10 mouse cellular contexts compared by ENCODE assay signal in genomic region chr10:63056966-63057750, GRCm38 (mm10). TPM values are rescaled to one million over a fixed set of nuclear protein-coding genes. Genes with fewer than 3 reads are reported as not detected.
A peak's percentile ranks its signal among the peaks of the same experiment; 100 is the strongest.
DNase-seq lines count a peak whose midpoint lies in the region; ATAC-seq lines count a peak whose summit lies in the region.
"Had no signal": no experiment of that assay in that cellular context is flagged by ENCODE, and none has a peak within 500 bp of the region (broad histone marks: within the 10 kb centered on the region; RNA-seq: fewer than 3 reads in every experiment).

No protein-coding gene starts in this region.

- H3K4me1 ChIP-seq in midbrain, embryonic 10.5 days = peaks cover 17% of the 10 kb centered on the region
- H3K4me1 ChIP-seq in midbrain, embryonic 16.5 days (ENCODE audit: control insufficient read depth, insufficient read depth, low read length) = no peaks in the 10 kb centered on the region
- H3K4me1 ChIP-seq in heart, embryonic 16.5 days (ENCODE audit: control insufficient read depth, insufficient read depth, low read length) = peaks cover 7% of the 10 kb centered on the region

- H3K27me3 ChIP-seq in midbrain, embryonic 10.5 days (ENCODE audit: low read depth, poor library complexity, severe bottlenecking) = no peaks in the 10 kb centered on the region
- no peaks in the 10 kb centered on the region for H3K27me3 ChIP-seq in midbrain, embryonic 16.5 days (ENCODE audit: control insufficient read depth, insufficient read depth, low read depth, low read length)
- H3K27me3 ChIP-seq in heart, embryonic 16.5 days (ENCODE audit: control insufficient read depth, insufficient read depth, low read length) = no peaks in the 10 kb centered on the region

- no peaks in the 10 kb centered on the region for H3K36me3 ChIP-seq in midbrain, embryonic 10.5 days
- H3K36me3 ChIP-seq in midbrain, embryonic 16.5 days (ENCODE audit: control insufficient read depth, insufficient read depth, low read length) = no peaks in the 10 kb centered on the region
- no peaks in the 10 kb centered on the region for H3K36me3 ChIP-seq in heart, embryonic 16.5 days (ENCODE audit: control insufficient read depth, insufficient read depth)

- no peaks in the 10 kb centered on the region for H3K9me3 ChIP-seq in midbrain, embryonic 10.5 days (replicated peaks)
- H3K9me3 ChIP-seq in midbrain, embryonic 16.5 days (replicated peaks; ENCODE audit: control insufficient read depth, low read length, poor library complexity, severe bottlenecking) = no peaks in the 10 kb centered on the region
- no peaks in the 10 kb centered on the region for H3K9me3 ChIP-seq in heart, embryonic 16.5 days (replicated peaks; ENCODE audit: control insufficient read depth, low read length)

- no peak for DNase-seq in midbrain, embryonic 10.5 days (ENCODE audit: low spot score)
- peak; percentile 74 to 83 for DNase-seq in kidney, postnatal 36 days
- peak; percentile 65 for DNase-seq in testis, postnatal 10 days (ENCODE audit: low spot score)
- DNase-seq in cerebellum, postnatal 10 days = no peak
- DNase-seq in cerebellum, adult 11 months = no peak
- DNase-seq: thymus, postnatal 25 days had no signal

- H3K9ac ChIP-seq in midbrain, embryonic 16.5 days (ENCODE audit: low read depth, low read length) = no peak overlapping the region
- H3K9ac ChIP-seq in heart, embryonic 16.5 days (ENCODE audit: low read length) = no peak overlapping the region

- H3K27ac ChIP-seq in midbrain, embryonic 10.5 days (replicated peaks) = no peak overlapping the region
- H3K27ac ChIP-seq in midbrain, embryonic 16.5 days (ENCODE audit: low read length) = no peak overlapping the region
- no peak overlapping the region for H3K27ac ChIP-seq in heart, embryonic 16.5 days (ENCODE audit: low read length)

- 0 out of 2 replicates have a peak overlapping the region, but pooled peaks have one; percentile 6 for H3K4me3 ChIP-seq in midbrain, embryonic 10.5 days
- no peak overlapping the region for H3K4me3 ChIP-seq in midbrain, embryonic 16.5 days (ENCODE audit: low read depth, low read length)
- no peak overlapping the region for H3K4me3 ChIP-seq in heart, embryonic 16.5 days (ENCODE audit: low read length)
- H3K4me3 ChIP-seq: myocyte had no signal

- ATAC-seq in midbrain, embryonic 16.5 days = no peak
- peak; percentile 34; the same call in 1 of the 2 replicates for ATAC-seq in heart, embryonic 16.5 days (replicated peaks; ENCODE audit: extremely low read depth, insufficient read depth, low FRiP score)
- no peak for ATAC-seq in inflammation-experienced regulatory T-cells, adult 6 months

- WGBS in midbrain, embryonic 10.5 days = 45% methylated on average over 24 of the region's 24 CpGs
- WGBS in midbrain, embryonic 16.5 days = 43% methylated on average over 24 of the region's 24 CpGs
- WGBS in heart, embryonic 16.5 days = 32% methylated on average over 24 of the region's 24 CpGs

- no peak overlapping the region for H3K4me2 ChIP-seq in midbrain, embryonic 16.5 days (ENCODE audit: low read length)
- peak overlapping the region; percentile 26; the same call in 1 of the 2 replicates for H3K4me2 ChIP-seq in heart, embryonic 16.5 days (ENCODE audit: low read depth, low read length)

RNA-seq across cellular contexts. Expression of gene Pbld1, which starts 2.8 kb away (rescaled TPM):
- polyA plus RNA-seq in midbrain, embryonic 10.5 days (2016; fragmentation: Nextera tagmentation; extraction: Ambion mirVana) = 1.3 and 1.5 TPM in 2 replicates
- polyA plus RNA-seq in midbrain, embryonic 16.5 days (2015; fragmentation: Nextera tagmentation; extraction: Ambion mirVana) = 0.50 TPM in 2 replicates
- polyA plus RNA-seq in heart, embryonic 16.5 days (2015; fragmentation: Nextera tagmentation; extraction: Ambion mirVana) = 0.51 and 0.72 TPM in 2 replicates
- under 1 TPM in 2 of 3 experiments, not detected in 1; 0.15 to 0.21 TPM for polyA plus RNA-seq in inflammation-experienced regulatory T-cells, adult 6 months (2017; shearing (Covaris generic))

RNA-seq across cellular contexts. Expression of gene Pbld2, which starts 33.0 kb away (rescaled TPM):
- 0.89 and 1.1 TPM in 2 replicates for polyA plus RNA-seq in midbrain, embryonic 10.5 days (2016; fragmentation: Nextera tagmentation; extraction: Ambion mirVana)
- 0.77 and 0.80 TPM in 2 replicates for polyA plus RNA-seq in midbrain, embryonic 16.5 days (2015; fragmentation: Nextera tagmentation; extraction: Ambion mirVana)
- polyA plus RNA-seq in heart, embryonic 16.5 days (2015; fragmentation: Nextera tagmentation; extraction: Ambion mirVana) = 0.77 and 0.89 TPM in 2 replicates
- under 1 TPM in 2 of 3 experiments, not detected in 1; 0.51 to 0.98 TPM for polyA plus RNA-seq in inflammation-experienced regulatory T-cells, adult 6 months (2017; shearing (Covaris generic))

RNA-seq across cellular contexts. Expression of gene Hnrnph3, which starts 33.1 kb away (rescaled TPM):
- polyA plus RNA-seq in midbrain, embryonic 10.5 days (2016; fragmentation: Nextera tagmentation; extraction: Ambion mirVana) = 215 and 228 TPM in 2 replicates
- 140 and 167 TPM in 2 replicates for polyA plus RNA-seq in midbrain, embryonic 16.5 days (2015; fragmentation: Nextera tagmentation; extraction: Ambion mirVana)
- 68.9 and 75.5 TPM in 2 replicates for polyA plus RNA-seq in heart, embryonic 16.5 days (2015; fragmentation: Nextera tagmentation; extraction: Ambion mirVana)
- polyA plus RNA-seq in inflammation-experienced regulatory T-cells, adult 6 months (2017; shearing (Covaris generic)) = 100 to 1,000 TPM in 1 of 3 experiments, 10 to 100 TPM in 2; 61.1 to 117 (median 97.4) TPM

RNA-seq across cellular contexts. Expression of gene Atoh7, which starts 42.3 kb away (rescaled TPM):
- 0.25 and 1.1 TPM in 2 replicates for polyA plus RNA-seq in midbrain, embryonic 10.5 days (2016; fragmentation: Nextera tagmentation; extraction: Ambion mirVana)
- polyA plus RNA-seq in midbrain, embryonic 16.5 days (2015; fragmentation: Nextera tagmentation; extraction: Ambion mirVana) = 2.3 and 2.6 TPM in 2 replicates
- not detected in 2 replicates for polyA plus RNA-seq in heart, embryonic 16.5 days (2015; fragmentation: Nextera tagmentation; extraction: Ambion mirVana)
- not detected for polyA plus RNA-seq in inflammation-experienced regulatory T-cells, adult 6 months (2017; shearing (Covaris generic))
- polyA plus RNA-seq: myocyte had no signal

Comparison
In these comparisons a context has a peak if more than half of its experiments do, and no peak if none do; other contexts are left out.
1. DNase-seq: peak in kidney, postnatal 36 days (2 of 2) and testis, postnatal 10 days (single experiment); none in midbrain, embryonic 10.5 days (single experiment), cerebellum, postnatal 10 days (0 of 2) and cerebellum, adult 11 months (single experiment).